Mouse (Mus musculus) forebrain, embryonic 13.5 days (tissue): ENCODE results near the gene Gm49322. TPM values are rescaled to one million over a fixed set of nuclear protein-coding genes. Genes with fewer than 3 reads are reported as not detected.

Experiments used
- ATAC-seq: fragments of 200-750 bp; cut with Nextera tagmentation; 2 replicates; pipeline ENCODE4 v1.8.0; 2017
- H3K27ac ChIP-seq: fragments of 300-500 bp; sonication (generic); 2 replicates; pipeline ENCODE4 v1.5.1; 2015; ENCODE audit warnings: inconsistent platforms, mild to moderate bottlenecking, moderate library complexity
- H3K27me3 ChIP-seq: fragments of 300-500 bp; sonication (generic); 2 replicates; pipeline ENCODE4 v1.6.1; 2015; ENCODE audit warnings: mild to moderate bottlenecking, inconsistent platforms
- H3K36me3 ChIP-seq: fragments of 300-500 bp; sonication (generic); 2 replicates; pipeline ENCODE4 v1.6.1; 2015; ENCODE audit warnings: mild to moderate bottlenecking, inconsistent platforms; ENCODE audit not compliant: poor library complexity, severe bottlenecking
- H3K4me1 ChIP-seq: fragments of 300-500 bp; sonication (generic); 2 replicates; pipeline ENCODE4 v1.6.1; 2015; ENCODE audit warnings: inconsistent platforms
- H3K4me2 ChIP-seq: fragments of 300-500 bp; sonication (generic); 2 replicates; pipeline ENCODE4 v1.6.1; 2015; ENCODE audit warnings: inconsistent platforms, mild to moderate bottlenecking, moderate library complexity
- H3K4me3 ChIP-seq: fragments of 300-500 bp; sonication (generic); 2 replicates; pipeline ENCODE4 v1.5.1; 2015; ENCODE audit warnings: mild to moderate bottlenecking, inconsistent platforms
- H3K9ac ChIP-seq: fragments of 300-500 bp; sonication (generic); 2 replicates; pipeline ENCODE4 v1.6.1; 2015; ENCODE audit warnings: mild to moderate bottlenecking, inconsistent platforms
- H3K9me3 ChIP-seq: fragments of 300-500 bp; sonication (generic); replicated peaks from 2 replicates; pipeline ENCODE4 v1.6.1; 2016; ENCODE audit warnings: inconsistent platforms
- WGBS: fragments of 180-500 bp; shearing (Covaris S2); methylation state at CpG from one replicate; pipeline ENCODE4 v1.1.7; 2015; 5-methylcytosine and 5-hydroxymethylcytosine counted together
- microRNA-seq: library from miRNA; unstranded; fragments of <30 nt; microRNA quantifications from one replicate; pipeline ENCODE4, GENCODE M21; 2016
- polyA plus RNA-seq: library from polyadenylated mRNA; unstranded; fragments of >200 nt; fragmentation: Nextera tagmentation; extraction: Ambion mirVana; gene quantifications from 2 replicates; pipeline ENCODE4 v1.2.1, GENCODE M21; 2015

Gene Gm49322
- polyA plus RNA-seq, 1 experiment from 2014 or later = 4.4 TPM

GRCm38 (mm10) chr10:80663485-80664196 lies 57.8 kb downstream of the Gm49322 start:
- peaks cover 36% of the 10 kb centered on the region for H3K36me3 ChIP-seq
- 0 out of 2 replicates have a peak overlapping the region, but pooled peaks have one; percentile 2 for H3K9ac ChIP-seq
- peaks cover 24% of the 10 kb centered on the region for H3K4me1 ChIP-seq
- 66% methylated on average over 5 of the region's 5 CpGs for WGBS
- H3K4me3 ChIP-seq = no peak overlapping the region
- no peaks in the 10 kb centered on the region for H3K27me3 ChIP-seq
- no peak for ATAC-seq
- no peak overlapping the region for H3K4me2 ChIP-seq
- H3K9me3 ChIP-seq = no peaks in the 10 kb centered on the region
- no peak overlapping the region for H3K27ac ChIP-seq

DNA sequence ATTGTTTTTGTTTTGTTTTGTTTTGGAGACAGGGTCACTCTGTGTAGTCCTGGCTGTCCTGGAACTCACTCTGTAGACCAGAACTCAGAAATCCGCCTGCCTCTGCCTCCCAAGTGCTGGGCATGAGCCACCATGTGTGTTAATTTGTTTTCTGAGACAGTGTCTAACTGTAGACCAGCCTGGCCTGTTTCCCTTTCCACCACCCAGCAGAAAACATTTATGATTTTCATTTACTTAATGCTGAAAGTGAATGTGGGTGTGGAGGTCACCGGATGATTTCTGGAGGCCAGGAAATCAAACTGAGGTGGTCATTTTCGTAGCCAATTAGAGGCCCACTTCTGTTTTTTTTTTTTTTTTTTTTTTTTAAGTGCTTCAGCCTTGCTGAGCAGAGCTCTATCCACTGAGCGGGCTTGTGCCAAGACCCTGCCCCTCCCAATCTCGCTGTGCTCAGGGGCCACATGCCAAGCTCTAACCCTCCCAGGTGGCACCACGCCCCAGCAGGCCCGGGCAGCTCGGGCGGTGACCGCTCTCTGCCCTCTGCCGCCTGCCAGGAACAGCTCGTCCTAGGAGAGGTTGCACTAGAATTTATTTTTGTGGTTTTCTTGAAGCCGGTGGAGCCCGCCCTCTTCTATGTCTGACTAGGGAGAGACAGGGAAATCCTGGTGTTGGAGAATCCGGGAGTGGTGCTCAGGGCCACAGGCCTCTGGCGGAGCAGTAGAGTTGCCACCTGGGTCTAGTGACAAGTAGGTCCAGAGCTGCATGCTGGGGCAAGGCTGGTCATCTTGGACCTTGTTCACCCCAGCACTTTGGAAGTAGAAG lies 58.6 kb downstream of the Gm49322 start:
- 50% methylated on average over 16 of the region's 16 CpGs for WGBS
- H3K4me1 ChIP-seq = peaks cover 19% of the 10 kb centered on the region
- H3K36me3 ChIP-seq = peaks cover 44% of the 10 kb centered on the region
- ATAC-seq = no peak; the same call in 1 of the 2 replicates
- no peak overlapping the region for H3K4me2 ChIP-seq
- no peaks in the 10 kb centered on the region for H3K9me3 ChIP-seq
- no peak overlapping the region for H3K9ac ChIP-seq
- H3K27me3 ChIP-seq = no peaks in the 10 kb centered on the region
- H3K27ac ChIP-seq = peak overlapping the region; percentile 1; the same call in 1 of the 2 replicates
- H3K4me3 ChIP-seq = no peak overlapping the region

DNA sequence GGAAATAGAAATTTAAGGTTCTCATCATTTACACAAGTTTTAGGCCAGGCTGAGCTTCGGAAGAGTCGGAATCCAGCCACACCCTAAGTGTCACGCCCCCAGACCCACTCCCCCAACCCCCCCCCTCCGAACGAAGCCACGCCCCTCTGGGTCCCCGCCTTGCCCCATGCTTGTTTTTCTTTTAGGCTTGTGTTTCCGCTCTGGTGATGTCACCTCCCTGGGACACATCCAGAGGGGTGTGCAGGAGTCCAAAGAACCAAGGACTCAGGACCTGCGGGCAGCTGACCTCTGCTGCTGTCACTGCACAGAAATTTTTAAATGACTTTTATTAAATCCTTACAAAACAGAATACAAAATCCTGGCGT lies 59.2 kb downstream of the Gm49322 start:
- H3K4me2 ChIP-seq = no peak overlapping the region
- WGBS = 25% methylated on average over 10 of the region's 10 CpGs
- no peaks in the 10 kb centered on the region for H3K9me3 ChIP-seq
- H3K4me3 ChIP-seq = no peak overlapping the region
- no peak overlapping the region for H3K27ac ChIP-seq
- ATAC-seq = no peak
- peaks cover 50% of the 10 kb centered on the region for H3K36me3 ChIP-seq
- no peak overlapping the region; the same call in 1 of the 2 replicates for H3K9ac ChIP-seq
- no peaks in the 10 kb centered on the region for H3K27me3 ChIP-seq
- peaks cover 19% of the 10 kb centered on the region for H3K4me1 ChIP-seq

Small RNA genes within 50 kb of the gene (microRNA-seq; reads per million reads assigned to microRNA genes)
- not detected for gene Mir6912

Other genes with a start within 250 kb of the Gm49322 start
- gene Plk5, start 249.6 kb upstream of the Gm49322 start, polyA plus RNA-seq = 0.40 and 0.64 TPM in 2 replicates
- gene Mex3d, start 218.4 kb upstream of the Gm49322 start, polyA plus RNA-seq = 15.5 and 16.6 TPM in 2 replicates
- 304 and 319 TPM in 2 replicates for gene Mbd3, start 206.5 kb upstream of the Gm49322 start, polyA plus RNA-seq
- gene Uqcr11, start 199.2 kb upstream of the Gm49322 start, polyA plus RNA-seq = 593 and 623 TPM in 2 replicates
- gene Tcf3, start 172.4 kb upstream of the Gm49322 start, polyA plus RNA-seq = 112 and 119 TPM in 2 replicates
- 0.35 and 0.57 TPM in 2 replicates for gene Onecut3, start 111.2 kb upstream of the Gm49322 start, polyA plus RNA-seq
- gene Atp8b3, start 66.9 kb upstream of the Gm49322 start, polyA plus RNA-seq = 0.33 and 0.36 TPM in 2 replicates
- gene Rexo1, start 44.5 kb upstream of the Gm49322 start, polyA plus RNA-seq = 27.5 and 30.8 TPM in 2 replicates
- gene Klf16, start 28.7 kb upstream of the Gm49322 start, polyA plus RNA-seq = 6.6 and 7.5 TPM in 2 replicates
- gene Abhd17a, start 15.7 kb upstream of the Gm49322 start, polyA plus RNA-seq = 72.3 and 74.9 TPM in 2 replicates
- gene Scamp4, start 3.1 kb upstream of the Gm49322 start, polyA plus RNA-seq = 56.7 and 69.6 TPM in 2 replicates
- 4.8 and 6.7 TPM in 2 replicates for gene Adat3, start 3.1 kb upstream of the Gm49322 start, polyA plus RNA-seq
- 55.0 and 73.2 TPM in 2 replicates for gene Csnk1g2, start 16.8 kb downstream of the Gm49322 start, polyA plus RNA-seq
- gene Btbd2, start 51.0 kb downstream of the Gm49322 start, polyA plus RNA-seq = 59.2 and 61.2 TPM in 2 replicates
- gene Mknk2, start 72.1 kb downstream of the Gm49322 start, polyA plus RNA-seq = 52.3 and 55.1 TPM in 2 replicates
- 47.9 and 51.6 TPM in 2 replicates for gene Mob3a, start 96.0 kb downstream of the Gm49322 start, polyA plus RNA-seq
- 24.5 and 26.3 TPM in 2 replicates for gene Izumo4, start 96.2 kb downstream of the Gm49322 start, polyA plus RNA-seq
- gene Ap3d1, start 136.2 kb downstream of the Gm49322 start, polyA plus RNA-seq = 80.2 and 82.9 TPM in 2 replicates
- 19.9 and 21.1 TPM in 2 replicates for gene Dot1l, start 149.2 kb downstream of the Gm49322 start, polyA plus RNA-seq
- gene Sf3a2, start 192.2 kb downstream of the Gm49322 start, polyA plus RNA-seq = 63.5 and 67.3 TPM in 2 replicates
- 141 and 151 TPM in 2 replicates for gene Plekhj1, start 192.6 kb downstream of the Gm49322 start, polyA plus RNA-seq
- 0.13 TPM in 1 of 2 replicates, not detected in the other for gene Amh, start 199.2 kb downstream of the Gm49322 start, polyA plus RNA-seq
- 0.26 TPM in 1 of 2 replicates, not detected in the other for gene Jsrp1, start 207.5 kb downstream of the Gm49322 start, polyA plus RNA-seq
- 1,581 and 1,699 TPM in 2 replicates for gene Oaz1, start 220.6 kb downstream of the Gm49322 start, polyA plus RNA-seq
- 1.7 and 2.0 TPM in 2 replicates for gene Lingo3, start 238.0 kb downstream of the Gm49322 start, polyA plus RNA-seq
- 291 and 325 TPM in 2 replicates for gene Lsm7, start 249.2 kb downstream of the Gm49322 start, polyA plus RNA-seq
- 40.1 and 45.3 TPM in 2 replicates for gene Sppl2b, start 249.3 kb downstream of the Gm49322 start, polyA plus RNA-seq